Mouse (Mus musculus) kidney, embryonic 14.5 days (tissue): ENCODE measurements around the gene Ube4b. TPM values are rescaled to one million over a fixed set of nuclear protein-coding genes. Genes with fewer than 3 reads are reported as not detected.

Experiments used
- ATAC-seq: fragments of 200-750 bp; cut with Nextera tagmentation; 2 replicates; pipeline ENCODE4 v1.8.0; 2017; ENCODE audit warnings: moderate number of reproducible peaks, mild to moderate bottlenecking, moderate TSS enrichment, moderate library complexity; ENCODE audit not compliant: low FRiP score, low TSS enrichment
- H3K27ac ChIP-seq: fragments of 300-500 bp; sonication (generic); 2 replicates; pipeline ENCODE4 v1.5.1; 2014; ENCODE audit warnings: low read depth, mild to moderate bottlenecking, low read length, moderate library complexity, mixed read lengths
- H3K27me3 ChIP-seq: fragments of 300-500 bp; sonication (generic); 2 replicates; pipeline ENCODE4 v1.6.1; 2014; ENCODE audit warnings: mild to moderate bottlenecking, low read length; ENCODE audit not compliant: control insufficient read depth, insufficient read depth
- H3K36me3 ChIP-seq: fragments of 300-500 bp; sonication (generic); 2 replicates; pipeline ENCODE4 v1.6.1; 2014; ENCODE audit warnings: low read length, mixed read lengths; ENCODE audit not compliant: control insufficient read depth, insufficient read depth
- H3K4me1 ChIP-seq: fragments of 300-500 bp; sonication (generic); 2 replicates; pipeline ENCODE4 v1.6.1; 2014; ENCODE audit warnings: low read length, mixed read lengths; ENCODE audit not compliant: control insufficient read depth, insufficient read depth
- H3K4me2 ChIP-seq: fragments of 300-500 bp; sonication (generic); replicated peaks from 2 replicates; pipeline ENCODE4 v1.6.1; 2014; ENCODE audit warnings: low read depth, mild to moderate bottlenecking, low read length
- H3K4me3 ChIP-seq: fragments of 300-500 bp; sonication (generic); 2 replicates; pipeline ENCODE4 v1.5.1; 2014; ENCODE audit warnings: mild to moderate bottlenecking, low read length
- H3K9ac ChIP-seq: fragments of 300-500 bp; sonication (generic); 2 replicates; pipeline ENCODE4 v1.6.1; 2014; ENCODE audit warnings: low read depth, mild to moderate bottlenecking, low read length, moderate library complexity
- H3K9me3 ChIP-seq: fragments of 300-500 bp; sonication (generic); 2 replicates; pipeline ENCODE4 v1.6.1; 2016; ENCODE audit warnings: low read length; ENCODE audit not compliant: control insufficient read depth
- WGBS: fragments of 180-500 bp; shearing (Covaris S2); extraction: QIAGEN DNeasy Blood & Tissue Kit; methylation state at CpG from one replicate; pipeline ENCODE4 v1.1.7; 2014; 5-methylcytosine and 5-hydroxymethylcytosine counted together
- polyA plus RNA-seq: library from polyadenylated mRNA; unstranded; fragments of >200 nt; fragmentation: Nextera tagmentation; extraction: Ambion mirVana; gene quantifications from 2 replicates; pipeline ENCODE4 v1.2.1, GENCODE M21; 2014

Ube4b gene
- polyA plus RNA-seq, 1 experiment from 2014 or later: 44.9 TPM

GRCm38 (mm10) chr4:149394292-149394691 lies 32.3 kb downstream of the Ube4b start:
- no peak overlapping the region for H3K4me3 ChIP-seq
- H3K4me2 ChIP-seq: no peak overlapping the region
- H3K9me3 ChIP-seq: no peaks in the 10 kb centered on the region
- H3K36me3 ChIP-seq: peaks cover 30% of the 10 kb centered on the region
- no peak for ATAC-seq
- no peaks in the 10 kb centered on the region for H3K27me3 ChIP-seq
- 70% methylated on average over 4 of the region's 4 CpGs for WGBS
- no peak overlapping the region for H3K9ac ChIP-seq
- H3K27ac ChIP-seq: no peak overlapping the region
- H3K4me1 ChIP-seq: no peaks in the 10 kb centered on the region; the same call in 1 of the 2 replicates

- Histone ChIP-seq H3K36me3 (peaks cover 29% of the 10 kb centered on the region), H3K9ac (no peak overlapping the region), H3K27me3 (no peaks in the 10 kb centered on the region), H3K4me1 (no peaks in the 10 kb centered on the region; the same call in 1 of the 2 replicates), H3K4me3 (no peak overlapping the region), H3K9me3 (no peaks in the 10 kb centered on the region), H3K27ac (no peak overlapping the region), H3K4me2 (no peak overlapping the region)
- 62% methylated on average over 12 of the region's 12 CpGs for WGBS
- no peak for ATAC-seq
Measured at GRCm38 (mm10) chr4:149393311-149393995, 33.1 kb downstream of the Ube4b start.

GRCm38 (mm10) chr4:149392359-149392758 lies 34.2 kb downstream of the Ube4b start:
- WGBS: 88% methylated on average over 4 of the region's 4 CpGs
- H3K27ac ChIP-seq: no peak overlapping the region

GRCm38 (mm10) chr4:149381001-149381400 lies 45.5 kb downstream of the Ube4b start:
- ATAC-seq: no peak
- no peak overlapping the region for H3K4me2 ChIP-seq
- 65% methylated on average over 7 of the region's 7 CpGs for WGBS
- no peak overlapping the region for H3K27ac ChIP-seq
- H3K4me3 ChIP-seq: no peak overlapping the region
- no peaks in the 10 kb centered on the region for H3K27me3 ChIP-seq
- H3K4me1 ChIP-seq: peaks cover 7% of the 10 kb centered on the region; the same call in 1 of the 2 replicates
- peaks cover 84% of the 10 kb centered on the region for H3K36me3 ChIP-seq
- H3K9ac ChIP-seq: no peak overlapping the region
- no peaks in the 10 kb centered on the region for H3K9me3 ChIP-seq

More at GRCm38 (mm10) chr4:149392359-149392758, 34.2 kb downstream of the Ube4b start:
- H3K36me3 ChIP-seq: peaks cover 25% of the 10 kb centered on the region; the same call in 1 of the 2 replicates
- ATAC-seq: no peak
- no peak overlapping the region for H3K4me3 ChIP-seq
- no peaks in the 10 kb centered on the region; the same call in 1 of the 2 replicates for H3K4me1 ChIP-seq
- no peak overlapping the region for H3K9ac ChIP-seq
- H3K27me3 ChIP-seq: no peaks in the 10 kb centered on the region
- H3K9me3 ChIP-seq: no peaks in the 10 kb centered on the region
- H3K4me2 ChIP-seq: no peak overlapping the region

- no peaks in the 10 kb centered on the region for H3K9me3 ChIP-seq
- no peak overlapping the region for H3K4me3 ChIP-seq
- WGBS: 80% methylated on average over 17 of the region's 17 CpGs
- H3K4me2 ChIP-seq: no peak overlapping the region
- no peak overlapping the region for H3K9ac ChIP-seq
- H3K4me1 ChIP-seq: peaks cover 7% of the 10 kb centered on the region; the same call in 1 of the 2 replicates
- no peaks in the 10 kb centered on the region for H3K27me3 ChIP-seq
- H3K36me3 ChIP-seq: peaks cover 83% of the 10 kb centered on the region
- no peak for ATAC-seq
- H3K27ac ChIP-seq: no peak overlapping the region
Measured at GRCm38 (mm10) chr4:149379881-149380280, 46.7 kb downstream of the Ube4b start.

- WGBS: 74% methylated on average over 8 of the region's 8 CpGs
- H3K9me3 ChIP-seq: no peaks in the 10 kb centered on the region
- peaks cover 7% of the 10 kb centered on the region; the same call in 1 of the 2 replicates for H3K4me1 ChIP-seq
- H3K9ac ChIP-seq: no peak overlapping the region
- peaks cover 83% of the 10 kb centered on the region for H3K36me3 ChIP-seq
- no peak overlapping the region for H3K4me3 ChIP-seq
- no peak overlapping the region for H3K4me2 ChIP-seq
- no peak overlapping the region for H3K27ac ChIP-seq
- no peak for ATAC-seq
- no peaks in the 10 kb centered on the region for H3K27me3 ChIP-seq
Measured at GRCm38 (mm10) chr4:149378819-149379218, 47.7 kb downstream of the Ube4b start.

GRCm38 (mm10) chr4:149376034-149376433 lies 50.5 kb downstream of the Ube4b start:
- ATAC-seq: no peak
- H3K36me3 ChIP-seq: peaks cover 84% of the 10 kb centered on the region
- no peak overlapping the region for H3K4me2 ChIP-seq
- no peak overlapping the region for H3K9ac ChIP-seq
- 86% methylated on average over 10 of the region's 10 CpGs for WGBS
- no peak overlapping the region for H3K27ac ChIP-seq
- peaks cover 7% of the 10 kb centered on the region; the same call in 1 of the 2 replicates for H3K4me1 ChIP-seq
- no peaks in the 10 kb centered on the region for H3K27me3 ChIP-seq
- H3K4me3 ChIP-seq: no peak overlapping the region
- H3K9me3 ChIP-seq: no peaks in the 10 kb centered on the region

- no peak for ATAC-seq
- no peak overlapping the region for H3K9ac ChIP-seq
- no peak overlapping the region for H3K4me2 ChIP-seq
- H3K27ac ChIP-seq: no peak overlapping the region
- H3K9me3 ChIP-seq: no peaks in the 10 kb centered on the region
- peaks cover 7% of the 10 kb centered on the region; the same call in 1 of the 2 replicates for H3K4me1 ChIP-seq
- 66% methylated on average over 11 of the region's 11 CpGs for WGBS
- H3K4me3 ChIP-seq: no peak overlapping the region
- no peaks in the 10 kb centered on the region for H3K27me3 ChIP-seq
- peaks cover 83% of the 10 kb centered on the region for H3K36me3 ChIP-seq
Measured at GRCm38 (mm10) chr4:149374662-149375061, 51.9 kb downstream of the Ube4b start.

GRCm38 (mm10) chr4:149373927-149374326 lies 52.6 kb downstream of the Ube4b start:
- no peak overlapping the region for H3K4me3 ChIP-seq
- no peak overlapping the region for H3K27ac ChIP-seq
- H3K4me2 ChIP-seq: no peak overlapping the region
- peaks cover 4% of the 10 kb centered on the region; the same call in 1 of the 2 replicates for H3K4me1 ChIP-seq
- 83% methylated on average over 9 of the region's 9 CpGs for WGBS
- no peak overlapping the region for H3K9ac ChIP-seq
- H3K9me3 ChIP-seq: no peaks in the 10 kb centered on the region
- no peaks in the 10 kb centered on the region for H3K27me3 ChIP-seq
- H3K36me3 ChIP-seq: peaks cover 83% of the 10 kb centered on the region
- no peak for ATAC-seq
